Mouse (Mus musculus) neural tube, embryonic 13.5 days (tissue): ENCODE data around the gene Apoe. TPM values are rescaled to one million over a fixed set of nuclear protein-coding genes. Genes with fewer than 3 reads are reported as not detected.
"Not testable (repeated sequence)": the region's sequence is repeated elsewhere in the genome, so short reads cannot be mapped to it uniquely, and the experiment has no call there.

Experiments
- ATAC-seq: fragments of 200-750 bp; cut with Nextera tagmentation; 2 replicates; pipeline ENCODE4 v1.8.0; 2017; ENCODE audit warnings: low read depth, mild to moderate bottlenecking, moderate TSS enrichment, moderate library complexity
- H3K27ac ChIP-seq: fragments of 300-500 bp; sonication (generic); replicated peaks from 2 replicates; pipeline ENCODE4 v1.5.1; 2015; ENCODE audit warnings: moderate library complexity, mild to moderate bottlenecking, inconsistent platforms
- H3K27me3 ChIP-seq: fragments of 300-500 bp; sonication (generic); 2 replicates; pipeline ENCODE4 v1.6.1; 2015; ENCODE audit warnings: mild to moderate bottlenecking, inconsistent platforms
- H3K36me3 ChIP-seq: fragments of 300-500 bp; sonication (generic); 2 replicates; pipeline ENCODE4 v1.6.1; 2015; ENCODE audit warnings: mild to moderate bottlenecking, inconsistent platforms
- H3K4me1 ChIP-seq: fragments of 300-500 bp; sonication (generic); replicated peaks from 2 replicates; pipeline ENCODE4 v1.6.1; 2015; ENCODE audit warnings: inconsistent platforms
- H3K4me2 ChIP-seq: fragments of 300-500 bp; sonication (generic); 2 replicates; pipeline ENCODE4 v1.6.1; 2015; ENCODE audit warnings: inconsistent platforms, mild to moderate bottlenecking, moderate library complexity
- H3K4me3 ChIP-seq: fragments of 300-500 bp; sonication (generic); 2 replicates; pipeline ENCODE4 v1.5.1; 2015; ENCODE audit warnings: mild to moderate bottlenecking, inconsistent platforms
- H3K9ac ChIP-seq: fragments of 300-500 bp; sonication (generic); 2 replicates; pipeline ENCODE4 v1.6.1; 2015; ENCODE audit warnings: moderate library complexity, mild to moderate bottlenecking, inconsistent platforms
- H3K9me3 ChIP-seq: fragments of 300-500 bp; sonication (generic); 2 replicates; pipeline ENCODE4 v1.6.1; 2016; ENCODE audit warnings: inconsistent platforms
- WGBS: fragments of 180-500 bp; shearing (Covaris S2); methylation state at CpG from one replicate; pipeline ENCODE4 v1.1.7; 2015; 5-methylcytosine and 5-hydroxymethylcytosine counted together
- polyA plus RNA-seq: library from polyadenylated mRNA; unstranded; fragments of >200 nt; fragmentation: Nextera tagmentation; extraction: Ambion mirVana; gene quantifications from 2 replicates; pipeline ENCODE4 v1.2.1, GENCODE M21; 2015

Apoe gene
- polyA plus RNA-seq, 1 experiment from 2014 or later: 440 TPM

DNA sequence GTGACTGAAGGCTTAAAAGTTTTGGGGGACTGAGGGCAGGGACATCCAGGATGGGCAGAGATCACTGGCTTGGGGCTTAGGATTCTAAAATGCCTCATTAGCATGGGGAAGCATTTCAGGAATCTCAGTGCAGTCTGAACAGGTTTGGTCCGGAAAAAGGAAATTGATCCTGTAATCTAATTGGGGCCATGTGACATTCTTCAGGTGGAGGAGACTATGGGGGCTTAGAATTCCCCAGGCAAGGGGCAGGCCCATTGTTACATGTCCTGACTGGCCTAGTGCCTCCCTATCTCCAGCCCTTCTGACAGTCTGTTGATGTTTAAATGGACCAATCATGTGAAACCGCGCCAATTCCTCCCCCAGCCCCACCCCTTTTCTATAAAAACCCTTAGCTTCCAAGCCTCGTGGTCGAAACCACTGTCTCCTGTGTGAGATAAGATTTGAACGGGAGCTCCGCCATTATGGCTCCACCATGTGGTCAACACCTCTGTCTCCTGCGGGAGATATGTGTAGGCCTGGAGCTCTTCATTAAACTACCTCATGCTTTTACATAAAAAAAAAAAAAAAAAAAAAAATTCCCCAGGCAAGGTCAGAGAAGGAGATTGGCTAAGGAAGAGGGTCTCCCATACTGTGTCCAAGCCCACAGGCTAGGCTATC lies 11.9 kb downstream of the Apoe start:
- WGBS: 80% methylated on average over 8 of the region's 8 CpGs
- not testable (repeated sequence) for H3K27me3 ChIP-seq, H3K9ac ChIP-seq, H3K36me3 ChIP-seq, H3K4me3 ChIP-seq, H3K27ac ChIP-seq, H3K4me2 ChIP-seq, H3K9me3 ChIP-seq, ATAC-seq, H3K4me1 ChIP-seq

DNA sequence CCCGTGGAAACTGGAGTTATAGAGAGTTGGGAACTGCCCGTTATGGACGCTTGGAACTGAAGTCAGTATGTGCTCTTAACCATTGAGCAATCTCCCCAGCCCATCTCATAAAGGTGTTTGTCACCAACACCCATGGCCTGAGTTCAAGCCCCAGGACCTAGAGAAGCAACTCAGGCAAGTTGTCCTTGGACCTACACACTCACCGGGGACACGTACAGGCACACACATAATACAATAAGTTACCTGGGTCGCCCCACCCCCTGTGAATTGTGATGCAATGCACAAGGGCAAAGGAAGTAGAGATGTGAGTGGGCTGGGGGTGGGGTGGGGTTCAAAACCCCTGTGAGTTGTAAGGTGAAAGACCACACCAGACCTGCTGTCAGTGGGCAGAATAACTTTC lies 12.5 kb downstream of the Apoe start:
- no peak overlapping the region for H3K4me2 ChIP-seq
- no peak for ATAC-seq
- 92% methylated on average over 6 of the region's 6 CpGs for WGBS
- no peaks in the 10 kb centered on the region for H3K36me3 ChIP-seq
- no peaks in the 10 kb centered on the region for H3K4me1 ChIP-seq
- no peak overlapping the region for H3K4me3 ChIP-seq
- no peak overlapping the region for H3K27ac ChIP-seq
- H3K9ac ChIP-seq: no peak overlapping the region
- no peaks in the 10 kb centered on the region for H3K9me3 ChIP-seq
- no peaks in the 10 kb centered on the region for H3K27me3 ChIP-seq

DNA sequence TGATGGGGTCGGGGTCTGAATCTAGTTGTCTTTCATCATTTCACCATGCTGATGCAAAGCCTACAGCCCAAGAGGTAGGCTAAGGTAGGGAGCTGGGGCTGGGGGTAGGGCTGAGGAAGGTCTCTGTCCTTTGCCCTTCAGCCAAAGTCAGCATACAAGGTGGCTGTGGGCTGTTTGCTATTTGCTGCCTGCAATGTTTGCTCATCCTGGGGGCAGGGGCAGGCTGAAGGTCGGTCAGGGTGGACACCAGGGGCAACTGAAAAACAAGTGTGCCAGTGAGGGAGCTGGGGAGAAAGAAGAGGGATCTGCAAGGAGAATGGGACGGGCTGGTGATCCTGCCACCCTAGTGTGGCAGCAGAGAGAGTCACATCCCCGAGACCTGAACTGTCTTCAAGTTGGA lies 13.6 kb downstream of the Apoe start:
- H3K4me1 ChIP-seq: no peaks in the 10 kb centered on the region
- no peak for ATAC-seq
- no peak overlapping the region for H3K9ac ChIP-seq
- H3K36me3 ChIP-seq: no peaks in the 10 kb centered on the region
- H3K27ac ChIP-seq: no peak overlapping the region
- no peak overlapping the region for H3K4me2 ChIP-seq
- no peaks in the 10 kb centered on the region for H3K27me3 ChIP-seq
- 67% methylated on average over 4 of the region's 4 CpGs for WGBS
- H3K9me3 ChIP-seq: no peaks in the 10 kb centered on the region
- no peak overlapping the region for H3K4me3 ChIP-seq

DNA sequence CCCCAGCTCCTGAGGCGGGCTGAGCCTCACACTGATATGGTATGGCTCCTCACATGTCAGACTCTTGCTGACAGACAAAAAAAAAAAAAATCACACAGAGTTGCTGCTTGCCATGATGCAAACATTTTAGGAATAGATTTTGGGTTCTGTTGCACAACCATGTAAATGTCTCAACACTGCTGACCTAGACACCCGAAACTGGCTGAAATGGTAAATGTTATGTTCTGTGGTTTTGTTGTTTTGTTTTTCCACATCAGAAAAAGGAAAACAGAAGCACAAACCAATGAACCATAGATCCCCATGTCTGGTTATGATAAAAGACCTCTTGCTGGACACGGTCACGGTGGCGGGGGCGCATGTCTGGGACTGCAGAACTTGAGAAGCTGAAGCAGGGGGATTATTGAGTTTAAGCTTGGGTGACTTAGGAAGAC lies 15.2 kb downstream of the Apoe start:
- H3K9me3 ChIP-seq: no peaks in the 10 kb centered on the region
- no peak overlapping the region for H3K4me2 ChIP-seq
- H3K4me3 ChIP-seq: no peak overlapping the region
- H3K27me3 ChIP-seq: no peaks in the 10 kb centered on the region
- H3K4me1 ChIP-seq: no peaks in the 10 kb centered on the region
- H3K27ac ChIP-seq: no peak overlapping the region
- 91% methylated on average over 6 of the region's 6 CpGs for WGBS
- no peaks in the 10 kb centered on the region for H3K36me3 ChIP-seq
- ATAC-seq: no peak
- H3K9ac ChIP-seq: no peak overlapping the region

DNA sequence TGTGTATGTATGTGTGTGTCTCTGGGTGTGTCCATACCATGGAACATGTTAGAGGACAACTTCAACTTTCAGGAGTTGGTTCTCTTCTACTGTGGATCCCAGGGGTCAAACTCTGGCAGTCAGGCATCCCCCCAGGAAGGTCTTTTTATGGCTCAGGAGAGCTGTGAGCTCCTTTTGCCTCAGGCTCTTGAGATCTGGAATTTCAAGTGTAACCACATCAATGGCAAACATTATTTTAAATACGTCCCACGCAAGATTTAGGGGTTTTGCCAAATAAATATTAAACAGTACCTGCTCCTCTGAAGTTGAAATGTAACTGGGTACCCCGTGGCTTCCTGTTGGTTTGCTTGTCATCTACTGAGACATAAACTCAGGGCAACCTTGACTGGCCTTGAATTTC lies 16.0 kb downstream of the Apoe start:
- no peaks in the 10 kb centered on the region for H3K27me3 ChIP-seq
- no peak overlapping the region for H3K9ac ChIP-seq
- no peak for ATAC-seq
- no peak overlapping the region for H3K4me3 ChIP-seq
- no peaks in the 10 kb centered on the region for H3K36me3 ChIP-seq
- no peak overlapping the region for H3K4me2 ChIP-seq
- no peaks in the 10 kb centered on the region for H3K9me3 ChIP-seq
- H3K4me1 ChIP-seq: no peaks in the 10 kb centered on the region
- H3K27ac ChIP-seq: no peak overlapping the region
- 81% methylated on average over 3 of the region's 3 CpGs for WGBS

DNA sequence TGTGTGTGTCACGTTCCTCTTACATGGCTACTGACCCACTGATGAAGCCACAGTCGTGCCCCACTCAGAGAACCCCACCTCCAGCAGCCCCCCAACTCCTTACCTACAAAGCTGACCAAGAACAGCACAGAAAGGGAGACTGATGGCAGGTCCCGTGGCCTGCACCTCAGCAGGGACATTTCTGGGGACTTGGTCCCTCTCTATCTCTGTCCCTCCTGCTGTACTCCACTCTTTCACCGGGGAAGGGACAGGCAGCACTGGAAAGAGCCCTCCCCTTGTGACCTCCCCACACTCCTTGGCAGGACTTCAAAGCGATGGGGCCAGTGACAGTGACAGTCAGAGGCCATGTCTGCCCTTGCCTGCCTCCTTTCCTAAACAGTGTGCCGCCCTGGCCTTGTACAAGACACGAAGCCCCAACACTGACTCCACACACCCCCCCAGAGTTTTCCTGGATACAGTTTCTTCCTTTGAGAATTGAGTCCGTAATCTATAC lies 17.7 kb downstream of the Apoe start, which contains the start of the genes Gm44805 and Apoc4:
TSS of gene Gm44805 (minus strand) at position 222 of the 493 bp plus-strand sequence.
TSS of gene Apoc4 (minus strand) at position 278 of the 493 bp plus-strand sequence.
- no peaks in the 10 kb centered on the region for H3K27me3 ChIP-seq
- WGBS: 63% methylated on average over 8 of the region's 8 CpGs
- no peaks in the 10 kb centered on the region for H3K9me3 ChIP-seq
- no peak within 1 kb of the TSS for H3K9ac ChIP-seq
- ATAC-seq: no peak
- no peak within 1 kb of the TSS for H3K4me3 ChIP-seq
- no peak within 1 kb of the TSS for H3K27ac ChIP-seq
- no peaks in the 10 kb centered on the region for H3K4me1 ChIP-seq
- H3K4me2 ChIP-seq: no peak within 1 kb of the TSS
- H3K36me3 ChIP-seq: no peaks in the 10 kb centered on the region

DNA sequence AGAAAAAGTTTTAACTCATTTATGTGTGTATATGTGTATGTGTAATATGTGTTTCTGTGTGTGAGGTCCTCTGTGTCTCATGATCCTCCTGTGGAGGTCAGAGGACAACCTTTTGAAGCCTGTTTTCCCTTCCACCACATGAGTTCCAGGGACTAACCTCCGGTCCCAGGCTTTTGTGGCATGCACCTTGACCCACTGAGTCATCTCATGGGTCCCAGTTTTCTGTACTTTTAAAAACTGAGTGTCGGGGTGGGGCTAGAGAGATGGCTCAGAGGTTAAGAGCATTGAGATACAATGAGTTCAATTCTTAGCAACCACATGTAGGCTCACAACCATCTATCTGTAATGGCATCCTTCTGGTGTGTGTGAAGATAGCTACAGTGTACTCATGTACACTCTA lies 18.3 kb downstream of the Apoe start:
- Histone ChIP-seq H3K9me3 (no peaks in the 10 kb centered on the region), H3K4me2 (no peak overlapping the region), H3K4me1 (no peaks in the 10 kb centered on the region), H3K36me3 (no peaks in the 10 kb centered on the region), H3K27ac (no peak overlapping the region), H3K27me3 (no peaks in the 10 kb centered on the region), H3K4me3 (no peak overlapping the region), H3K9ac (no peak overlapping the region)
- 82% methylated on average over 2 of the region's 2 CpGs for WGBS
- ATAC-seq: no peak

DNA sequence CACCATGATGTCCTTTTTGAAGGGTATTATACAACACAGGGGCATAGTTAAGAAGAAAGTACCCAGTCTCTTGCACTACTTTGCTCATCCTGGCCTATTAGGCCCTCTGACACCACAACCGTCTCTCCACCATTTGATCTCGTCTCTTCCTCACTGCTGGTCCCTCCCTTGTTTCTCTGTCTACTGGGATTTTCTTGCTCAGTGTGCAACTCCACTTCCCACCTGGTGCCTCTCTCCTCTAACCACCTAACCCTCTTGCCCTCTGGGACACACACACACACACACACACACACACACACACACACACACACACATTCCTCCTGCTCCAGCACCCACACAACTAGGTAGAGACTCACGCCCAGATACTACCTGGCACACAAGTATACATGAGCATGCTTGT lies 20.1 kb downstream of the Apoe start:
- Histone ChIP-seq H3K27me3 (no peaks in the 10 kb centered on the region), H3K4me2 (no peak overlapping the region), H3K9ac (no peak overlapping the region), H3K4me3 (no peak overlapping the region), H3K36me3 (no peaks in the 10 kb centered on the region), H3K4me1 (no peaks in the 10 kb centered on the region), H3K9me3 (no peaks in the 10 kb centered on the region), H3K27ac (no peak overlapping the region)
- no peak for ATAC-seq
- WGBS: 90% methylated on average over 3 of the region's 3 CpGs

DNA sequence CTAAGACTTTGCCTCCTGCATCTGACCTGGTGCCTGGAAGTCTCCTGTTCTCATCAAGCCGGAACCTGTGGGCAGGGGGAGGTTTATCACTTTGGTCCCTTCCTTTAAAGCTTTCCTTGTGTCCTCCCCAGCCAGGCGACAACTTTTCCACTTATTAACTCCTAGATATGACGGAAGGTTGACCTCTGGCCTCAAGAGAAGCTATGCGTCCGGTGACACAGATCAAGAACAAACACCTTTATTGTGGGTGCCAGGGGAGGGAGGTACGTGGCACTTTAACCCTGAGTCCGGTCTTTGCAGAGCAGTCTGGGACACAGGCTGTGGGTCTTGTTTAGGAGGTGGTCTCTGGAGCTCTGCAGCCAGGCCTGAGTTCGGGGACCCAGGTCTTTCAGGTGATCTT lies 21.1 kb downstream of the Apoe start, which contains the start of gene Apoc2:
TSS of gene Apoc2 (minus strand) at position 70 of the 400 bp plus-strand sequence.
- WGBS: 75% methylated on average over 8 of the region's 8 CpGs
- no peak within 1 kb of the TSS for H3K9ac ChIP-seq
- H3K4me2 ChIP-seq: no peak within 1 kb of the TSS
- H3K36me3 ChIP-seq: no peaks in the 10 kb centered on the region
- H3K4me1 ChIP-seq: no peaks in the 10 kb centered on the region
- ATAC-seq: no peak
- H3K9me3 ChIP-seq: no peaks in the 10 kb centered on the region
- no peak within 1 kb of the TSS for H3K4me3 ChIP-seq
- H3K27me3 ChIP-seq: no peaks in the 10 kb centered on the region
- no peak within 1 kb of the TSS for H3K27ac ChIP-seq

DNA sequence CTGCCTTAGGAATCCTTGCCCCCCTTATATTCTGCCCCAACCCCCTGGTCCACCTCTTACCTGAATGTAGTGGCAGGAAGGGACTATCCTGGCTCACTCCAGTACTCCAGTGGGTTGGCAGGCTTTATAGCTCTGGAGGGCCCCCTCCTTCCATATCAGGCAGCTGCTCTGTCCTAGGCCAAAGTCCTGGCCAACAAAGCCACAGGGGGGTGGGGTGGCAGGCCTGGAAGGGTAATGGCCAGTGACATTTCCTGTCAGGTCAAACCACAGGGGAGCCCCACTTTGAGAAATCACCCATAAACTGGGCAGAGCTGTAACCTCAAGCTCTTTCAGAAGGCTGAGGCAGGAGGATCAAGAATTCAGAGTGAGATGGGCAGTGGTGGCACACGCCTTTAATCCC lies 22.3 kb downstream of the Apoe start:
- no peaks in the 10 kb centered on the region for H3K4me1 ChIP-seq
- no peaks in the 10 kb centered on the region for H3K9me3 ChIP-seq
- WGBS: 63% methylated on average over 1 of the region's 1 CpGs
- H3K4me3 ChIP-seq: no peak overlapping the region
- no peak overlapping the region for H3K9ac ChIP-seq
- H3K27me3 ChIP-seq: no peaks in the 10 kb centered on the region
- ATAC-seq: no peak
- H3K27ac ChIP-seq: no peak overlapping the region
- no peak overlapping the region for H3K4me2 ChIP-seq
- no peaks in the 10 kb centered on the region for H3K36me3 ChIP-seq

DNA sequence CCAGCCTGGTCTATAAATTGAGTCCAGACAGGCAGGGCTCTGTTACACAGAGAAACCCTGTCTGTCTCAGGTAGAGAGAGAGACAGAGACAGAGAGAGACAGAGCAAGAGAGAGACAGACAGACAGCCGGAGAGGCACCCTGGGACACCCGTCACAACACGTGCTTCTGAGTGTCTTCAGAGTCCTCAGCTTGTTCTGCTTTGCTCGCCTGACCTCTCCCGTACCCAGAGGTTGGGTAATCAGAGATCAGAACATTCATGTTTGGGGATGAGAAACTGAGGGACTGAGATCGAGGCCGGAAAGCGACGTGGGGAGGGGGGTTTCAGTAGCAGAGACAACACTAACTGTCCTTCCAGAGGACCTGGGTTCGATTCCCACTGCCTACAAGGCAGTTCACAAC lies 23.2 kb downstream of the Apoe start:
- Histone ChIP-seq H3K9me3 (no peaks in the 10 kb centered on the region), H3K4me3 (no peak overlapping the region)
- 87% methylated on average over 10 of the region's 10 CpGs for WGBS

DNA sequence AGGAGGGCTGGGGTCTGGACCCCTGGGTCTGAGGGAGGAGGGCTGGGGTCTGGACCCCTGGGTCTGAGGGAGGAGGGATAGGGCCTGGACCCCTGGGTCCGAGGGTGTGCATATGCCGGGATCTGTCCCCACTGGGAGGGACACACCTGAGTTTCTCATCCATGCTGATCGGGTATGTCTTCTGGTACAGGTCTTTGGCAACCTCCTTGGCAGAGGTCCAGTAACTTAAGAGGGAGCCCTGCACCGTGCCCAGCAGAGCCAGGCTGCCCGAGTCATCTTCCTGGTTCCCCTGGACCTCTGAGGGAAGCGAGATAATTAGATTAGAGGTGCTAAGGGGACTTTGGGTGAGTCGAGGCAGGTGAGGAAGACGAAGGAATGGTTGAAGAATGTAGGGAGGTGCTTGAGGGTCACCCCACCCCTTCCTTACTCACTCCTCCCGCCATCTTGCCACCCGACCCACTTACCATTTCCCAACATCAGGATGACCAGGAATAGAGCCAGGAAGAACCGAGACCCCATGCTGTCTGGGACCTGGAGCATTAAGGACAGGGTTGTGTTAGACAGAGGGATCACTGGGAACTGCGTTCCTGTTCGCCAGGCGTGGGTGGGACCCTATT lies 25.8 kb downstream of the Apoe start:
- Histone ChIP-seq H3K9ac (no peak overlapping the region), H3K27ac (no peak overlapping the region), H3K4me3 (no peak overlapping the region), H3K9me3 (no peaks in the 10 kb centered on the region), H3K27me3 (no peaks in the 10 kb centered on the region), H3K4me1 (peaks cover 5% of the 10 kb centered on the region; the same call in 1 of the 2 replicates), H3K36me3 (no peaks in the 10 kb centered on the region), H3K4me2 (no peak overlapping the region)
- WGBS: 73% methylated on average over 14 of the region's 14 CpGs
- no peak for ATAC-seq

More for the DNA sequence above, 23.2 kb downstream of the Apoe start:
- Histone ChIP-seq H3K27me3 (no peaks in the 10 kb centered on the region), H3K4me2 (no peak overlapping the region), H3K9ac (no peak overlapping the region), H3K36me3 (no peaks in the 10 kb centered on the region), H3K27ac (no peak overlapping the region), H3K4me1 (no peaks in the 10 kb centered on the region)
- ATAC-seq: no peak
